Mouse (Mus musculus) urinary bladder, postnatal 0 days (tissue): ENCODE results near the gene Sppl2a. TPM values are rescaled to one million over a fixed set of nuclear protein-coding genes. Genes with fewer than 3 reads are reported as not detected.

ENCODE experiments used
- microRNA-seq: library from miRNA; unstranded; fragments of <30 nt; microRNA quantifications from one replicate; pipeline ENCODE4, GENCODE M21; 2016
- polyA plus RNA-seq: library from polyadenylated mRNA; unstranded; fragments of >200 nt; fragmentation: Nextera tagmentation; extraction: Ambion mirVana; gene quantifications from 2 replicates; pipeline ENCODE4 v1.2.1, GENCODE M21; 2015

Gene Sppl2a
- 65.0 and 73.5 TPM in 2 replicates for polyA plus RNA-seq

GRCm38 (mm10) chr2:126932897-126933641, at the start of gene Sppl2a:
Gene Sppl2a, minus strand, starts transcription at chr2:126933235.

DNA sequence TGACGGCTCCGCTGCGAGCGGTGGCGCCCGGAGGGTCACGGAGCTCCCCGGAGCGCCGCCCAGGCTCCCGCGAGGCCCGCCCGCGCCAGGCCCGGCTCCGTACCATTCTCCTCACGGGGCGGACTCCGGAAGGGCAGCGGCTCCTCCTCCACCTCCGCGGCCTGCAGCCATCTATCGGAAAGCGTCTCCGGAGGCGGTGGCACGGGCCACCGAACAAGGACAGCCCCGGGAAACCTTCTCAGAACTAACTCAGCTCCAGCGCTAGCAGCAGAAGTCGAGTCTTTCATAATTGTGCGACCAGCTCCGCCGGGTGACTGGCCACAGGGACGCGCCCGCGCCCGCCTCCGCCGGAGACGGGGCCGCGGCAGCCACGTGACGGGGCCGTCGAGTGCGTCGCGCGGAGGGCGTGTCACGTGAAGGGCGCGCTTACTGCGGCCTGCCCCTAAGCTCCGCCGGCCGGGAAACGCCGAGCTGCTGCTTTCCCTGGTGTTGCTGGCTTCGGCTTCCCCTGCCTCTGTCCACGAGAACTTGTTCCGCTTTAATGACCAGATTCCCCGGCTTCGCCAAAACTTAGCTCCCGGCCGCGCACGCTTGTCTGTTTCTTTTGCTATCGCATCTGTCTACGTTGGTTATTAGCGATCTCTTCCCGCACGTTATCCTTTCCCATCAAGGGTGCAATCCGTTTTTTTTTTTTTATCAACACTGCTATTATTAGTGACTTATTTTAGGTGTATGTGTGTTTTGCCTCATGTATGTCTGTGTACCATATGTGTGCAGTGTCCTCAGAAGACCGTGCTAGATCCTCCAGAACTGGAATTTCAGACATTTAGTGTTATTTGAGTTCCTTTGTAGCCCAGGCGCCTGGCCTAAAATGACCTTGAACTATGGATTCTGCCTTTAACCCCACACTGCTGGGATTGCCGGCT, 56.9 kb downstream of the Sppl2a start, which contains the start of gene Trpm7:
TSS of gene Trpm7 (minus strand) at position 360 of the 926 bp plus-strand sequence.

Small RNA genes lying within 50 kb of the gene (microRNA-seq; reads per million reads assigned to microRNA genes)
- not detected for gene Mir3473g

Other genes starting within 250 kb of the Sppl2a start
- 22.1 and 25.9 TPM in 2 replicates for gene Usp8, start 225.9 kb downstream of the Sppl2a start, polyA plus RNA-seq
- gene Usp50, start 149.8 kb downstream of the Sppl2a start, polyA plus RNA-seq = 1.3 and 1.8 TPM in 2 replicates
- 22.0 and 24.3 TPM in 2 replicates for gene Trpm7, start 57.0 kb downstream of the Sppl2a start, polyA plus RNA-seq
- gene Ap4e1, start 75.5 kb upstream of the Sppl2a start, polyA plus RNA-seq = 5.7 and 6.8 TPM in 2 replicates
- 113 and 119 TPM in 2 replicates for gene Blvra, start 137.4 kb upstream of the Sppl2a start, polyA plus RNA-seq
- gene Ncaph, start 200.7 kb upstream of the Sppl2a start, polyA plus RNA-seq = 11.2 and 18.5 TPM in 2 replicates
- 28.4 TPM in 2 replicates for gene Itpripl1, start 210.2 kb upstream of the Sppl2a start, polyA plus RNA-seq